Mouse (Mus musculus) hindbrain, embryonic 12.5 days (tissue): ENCODE data around the gene Gmfg. TPM values are rescaled to one million over a fixed set of nuclear protein-coding genes. Genes with fewer than 3 reads are reported as not detected.

Source experiments
- ATAC-seq: fragments of 200-750 bp; cut with Nextera tagmentation; 2 replicates; pipeline ENCODE4 v1.8.0; 2017; ENCODE audit warnings: moderate TSS enrichment; ENCODE audit not compliant: low FRiP score
- H3K27ac ChIP-seq: fragments of 300-500 bp; sonication (generic); 2 replicates; pipeline ENCODE4 v1.5.1; 2016; ENCODE audit warnings: mild to moderate bottlenecking
- H3K27me3 ChIP-seq: fragments of 300-500 bp; sonication (generic); 2 replicates; pipeline ENCODE4 v1.6.1; 2016; ENCODE audit warnings: mild to moderate bottlenecking
- H3K36me3 ChIP-seq: fragments of 300-500 bp; sonication (generic); 2 replicates; pipeline ENCODE4 v1.6.1; 2016; ENCODE audit warnings: mild to moderate bottlenecking
- H3K4me1 ChIP-seq: fragments of 300-500 bp; sonication (generic); 2 replicates; pipeline ENCODE4 v1.6.1; 2016
- H3K4me2 ChIP-seq: fragments of 300-500 bp; sonication (generic); replicated peaks from 2 replicates; pipeline ENCODE4 v1.6.1; 2016; ENCODE audit warnings: mild to moderate bottlenecking
- H3K4me3 ChIP-seq: fragments of 300-500 bp; sonication (generic); 2 replicates; pipeline ENCODE4 v1.5.1; 2016; ENCODE audit warnings: mild to moderate bottlenecking
- H3K9ac ChIP-seq: fragments of 300-500 bp; sonication (generic); 2 replicates; pipeline ENCODE4 v1.6.1; 2016; ENCODE audit warnings: mild to moderate bottlenecking, moderate library complexity
- H3K9me3 ChIP-seq: fragments of 300-500 bp; sonication (generic); replicated peaks from 2 replicates; pipeline ENCODE4 v1.6.1; 2016; ENCODE audit warnings: mild to moderate bottlenecking
- WGBS: fragments of 180-500 bp; shearing (Covaris S2); methylation state at CpG from one replicate; pipeline ENCODE4 v1.1.7; 2016; 5-methylcytosine and 5-hydroxymethylcytosine counted together
- polyA plus RNA-seq: library from polyadenylated mRNA; unstranded; fragments of >200 nt; fragmentation: Nextera tagmentation; extraction: Ambion mirVana; gene quantifications from 2 replicates; pipeline ENCODE4 v1.2.1, GENCODE M21; 2016

Gmfg gene
- polyA plus RNA-seq, 1 experiment from 2014 or later = 6.5 TPM

DNA sequence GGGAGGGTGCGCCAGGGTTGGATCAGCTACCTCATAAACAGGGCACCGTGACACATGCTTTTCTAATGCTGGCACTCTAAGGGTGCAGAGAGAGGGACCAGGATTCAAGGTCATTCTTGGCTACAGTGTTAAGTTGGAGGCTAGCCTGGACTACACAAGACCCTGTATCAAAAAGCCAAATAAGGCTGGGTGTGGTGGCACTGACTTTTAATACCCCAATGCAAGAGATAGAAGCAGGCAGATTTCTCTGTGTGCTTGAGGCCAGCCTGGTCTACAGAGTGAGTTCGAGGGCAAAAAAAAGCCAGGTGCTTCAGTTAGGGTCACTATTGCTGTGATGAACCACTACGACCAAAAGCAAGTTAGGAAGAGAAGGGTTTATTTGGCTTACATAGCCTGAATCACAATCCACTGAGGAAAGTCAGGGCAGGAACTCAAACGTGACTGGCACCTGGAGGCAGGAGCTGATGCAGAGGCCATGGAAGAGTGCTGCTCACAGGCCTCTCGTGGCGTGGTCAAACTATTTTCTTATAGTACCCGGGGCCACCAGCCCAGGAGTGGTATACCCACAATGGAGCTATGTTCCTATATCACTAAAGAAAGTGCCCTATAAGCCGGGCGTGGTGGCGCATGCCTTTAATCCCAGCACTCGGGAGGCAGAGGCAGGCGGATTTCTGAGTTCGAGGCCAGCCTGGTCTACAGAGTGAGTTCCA lies 4.7 kb downstream of the Gmfg start:
- Histone ChIP-seq H3K4me1 (no peaks in the 10 kb centered on the region), H3K9ac (no peak overlapping the region), H3K9me3 (no peaks in the 10 kb centered on the region), H3K4me3 (no peak overlapping the region), H3K4me2 (no peak overlapping the region), H3K27ac (no peak overlapping the region), H3K36me3 (no peaks in the 10 kb centered on the region), H3K27me3 (no peaks in the 10 kb centered on the region)
- ATAC-seq = no peak
- 89% methylated on average over 14 of the region's 14 CpGs for WGBS

GRCm38 (mm10) chr7:28442688-28443087 lies 5.4 kb downstream of the Gmfg start:
- Histone ChIP-seq H3K4me2 (no peak overlapping the region), H3K4me3 (no peak overlapping the region), H3K36me3 (no peaks in the 10 kb centered on the region), H3K4me1 (peaks cover 5% of the 10 kb centered on the region), H3K9ac (no peak overlapping the region), H3K27ac (no peak overlapping the region; the same call in 1 of the 2 replicates), H3K9me3 (no peaks in the 10 kb centered on the region), H3K27me3 (no peaks in the 10 kb centered on the region)
- WGBS = 55% methylated on average over 4 of the region's 4 CpGs
- ATAC-seq = no peak

DNA sequence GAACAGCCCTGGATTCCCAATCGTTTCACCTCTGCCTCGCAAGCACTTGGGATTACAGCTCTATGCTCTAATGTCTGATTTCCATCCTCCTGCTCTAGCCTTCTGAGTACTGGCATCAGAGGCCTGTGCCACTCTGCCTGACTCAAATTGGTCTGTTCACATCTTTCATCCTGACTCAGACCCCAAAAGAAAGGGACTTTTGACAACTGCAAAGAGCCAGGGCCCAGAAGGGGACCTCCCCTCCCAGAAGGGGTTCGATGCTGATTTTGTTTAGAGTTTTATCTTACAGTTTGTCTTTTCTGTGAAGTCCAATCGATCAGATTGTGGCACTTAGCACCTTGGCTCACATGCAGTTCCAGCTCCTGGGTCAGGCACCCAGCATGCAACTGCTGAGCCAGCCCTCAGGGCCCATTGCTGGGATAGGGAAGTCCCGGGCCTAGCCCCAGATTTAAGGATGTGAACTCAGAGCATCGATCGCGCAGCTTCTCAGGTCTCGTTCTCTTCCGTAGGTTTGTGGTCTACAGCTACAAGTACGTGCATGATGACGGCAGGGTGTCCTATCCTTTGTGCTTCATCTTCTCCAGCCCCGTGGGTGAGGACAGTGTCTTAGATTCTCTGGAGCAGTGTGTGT lies 7.2 kb downstream of the Gmfg start:
- Histone ChIP-seq H3K27ac (no peak overlapping the region), H3K4me2 (no peak overlapping the region), H3K4me1 (peaks cover 5% of the 10 kb centered on the region), H3K27me3 (no peaks in the 10 kb centered on the region), H3K9me3 (no peaks in the 10 kb centered on the region), H3K36me3 (no peaks in the 10 kb centered on the region), H3K9ac (no peak overlapping the region), H3K4me3 (no peak overlapping the region)
- no peak for ATAC-seq
- 85% methylated on average over 13 of the region's 13 CpGs for WGBS

DNA sequence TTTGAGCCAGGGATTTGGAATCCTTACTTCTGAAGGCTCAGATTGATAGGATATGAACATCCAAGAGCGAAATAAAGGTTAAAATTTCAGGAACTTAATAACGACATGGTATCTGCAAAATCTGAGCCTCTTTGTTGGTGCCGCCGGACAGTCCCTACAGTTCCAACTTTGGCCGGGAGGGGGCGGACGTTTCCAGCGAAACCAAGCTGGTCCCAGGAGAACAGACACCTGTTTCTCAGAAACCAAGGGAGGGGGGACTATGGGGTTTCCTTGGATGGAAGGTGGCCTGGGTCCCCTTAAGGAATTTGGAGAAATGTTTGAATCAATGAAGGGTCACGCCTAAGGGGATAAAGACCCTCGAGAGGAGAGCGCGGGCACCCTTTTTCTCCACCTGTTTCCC lies 9.2 kb downstream of the Gmfg start:
- no peak overlapping the region for H3K4me3 ChIP-seq
- H3K9ac ChIP-seq = no peak overlapping the region
- ATAC-seq = no peak
- no peak overlapping the region for H3K27ac ChIP-seq
- H3K9me3 ChIP-seq = no peaks in the 10 kb centered on the region
- 8% methylated on average over 12 of the region's 12 CpGs for WGBS
- no peaks in the 10 kb centered on the region for H3K36me3 ChIP-seq
- H3K4me1 ChIP-seq = peaks cover 5% of the 10 kb centered on the region
- no peak overlapping the region for H3K4me2 ChIP-seq
- no peaks in the 10 kb centered on the region for H3K27me3 ChIP-seq

- Histone ChIP-seq H3K4me3 (no peak overlapping the region), H3K9me3 (no peaks in the 10 kb centered on the region), H3K36me3 (no peaks in the 10 kb centered on the region), H3K9ac (no peak overlapping the region), H3K27ac (no peak overlapping the region), H3K27me3 (no peaks in the 10 kb centered on the region), H3K4me1 (peaks cover 5% of the 10 kb centered on the region), H3K4me2 (no peak overlapping the region)
- ATAC-seq = no peak
- WGBS = 17% methylated on average over 12 of the region's 12 CpGs
These were observed 10.0 kb downstream of the Gmfg start for GRCm38 (mm10) chr7:28447101-28447830.

- Histone ChIP-seq H3K9me3 (no peaks in the 10 kb centered on the region), H3K4me2 (no peak overlapping the region), H3K9ac (no peak overlapping the region)
These were observed 10.9 kb downstream of the Gmfg start for GRCm38 (mm10) chr7:28447865-28448820.

GRCm38 (mm10) chr7:28451531-28452360 lies 14.5 kb downstream of the Gmfg start, which contains the start of gene Lrfn1:
Gene Lrfn1 (plus strand): TSS chr7:28451980.
- Histone ChIP-seq H3K4me1 (peaks cover 17% of the 10 kb centered on the region), H3K4me3 (peak within 1 kb of the TSS; percentile 87), H3K9ac (peak within 1 kb of the TSS; percentile 94), H3K4me2 (peak within 1 kb of the TSS; percentile 91), H3K27me3 (no peaks in the 10 kb centered on the region), H3K36me3 (peaks cover 12% of the 10 kb centered on the region), H3K27ac (peak within 1 kb of the TSS; percentile 75), H3K9me3 (no peaks in the 10 kb centered on the region)
- WGBS = 1% methylated on average over 18 of the region's 97 CpGs
- peak; percentile 75 for ATAC-seq

More at GRCm38 (mm10) chr7:28447865-28448820, 10.9 kb downstream of the Gmfg start:
- Histone ChIP-seq H3K36me3 (no peaks in the 10 kb centered on the region), H3K27me3 (no peaks in the 10 kb centered on the region), H3K27ac (no peak overlapping the region), H3K4me3 (no peak overlapping the region), H3K4me1 (peaks cover 11% of the 10 kb centered on the region)
- ATAC-seq = no peak
- WGBS = 66% methylated on average over 13 of the region's 13 CpGs

DNA sequence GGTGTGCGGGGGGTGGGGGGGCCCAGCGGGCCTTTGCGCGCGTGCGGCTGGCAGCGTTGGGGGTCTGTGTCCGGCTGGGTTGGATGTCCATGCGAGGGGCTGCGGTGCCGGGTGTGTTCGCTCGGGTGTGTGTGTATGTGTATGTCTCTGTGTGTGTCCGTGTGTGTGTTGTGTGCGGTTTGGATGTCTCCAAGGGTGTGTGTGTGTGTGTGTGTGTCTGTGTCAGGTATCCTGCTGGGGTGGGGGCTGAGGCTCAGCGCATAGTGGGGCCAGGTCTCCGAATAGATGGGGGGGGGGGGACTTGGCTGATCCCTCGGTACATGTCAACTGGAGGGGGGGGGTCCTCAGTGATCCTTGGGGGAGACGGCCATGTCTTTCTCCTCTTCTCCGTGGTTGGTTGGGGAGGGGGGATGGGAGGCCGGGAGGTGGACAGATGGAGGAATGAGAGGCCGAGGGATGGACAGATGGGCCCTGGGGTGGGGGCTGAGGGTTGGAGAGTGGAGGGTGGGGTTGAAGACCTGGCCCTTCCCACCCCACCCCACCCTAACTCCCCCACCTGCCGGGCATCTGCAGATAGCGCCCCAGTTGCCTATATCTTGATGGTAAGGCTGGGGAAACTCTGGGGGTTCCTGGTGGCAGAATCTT lies 15.2 kb downstream of the Gmfg start:
- WGBS = under 1% methylated on average over 23 of the region's 24 CpGs
- no peaks in the 10 kb centered on the region for H3K9me3 ChIP-seq

DNA sequence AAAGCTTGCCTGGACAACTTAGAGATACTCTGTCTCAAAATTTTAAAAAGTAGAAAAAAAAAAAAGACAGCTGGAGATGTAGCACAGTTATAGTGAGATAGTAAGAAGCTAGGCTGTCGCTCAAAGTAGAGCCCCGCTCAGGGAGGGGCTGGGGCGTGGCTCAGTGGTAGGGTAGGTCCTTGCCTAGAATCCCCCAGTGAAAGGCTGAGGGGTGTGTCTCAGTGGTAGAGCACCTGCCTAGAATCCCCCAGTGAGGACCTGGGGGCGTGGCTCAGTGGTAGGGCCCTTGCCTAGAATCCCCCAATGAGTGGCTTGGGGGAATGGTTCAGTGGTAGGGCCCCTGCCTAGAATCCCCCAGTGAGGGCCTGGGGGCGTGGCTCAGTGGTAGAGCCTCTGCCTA lies 23.1 kb downstream of the Gmfg start:
- no peak for ATAC-seq
- no peak overlapping the region for H3K4me3 ChIP-seq
- peaks cover 7% of the 10 kb centered on the region; the same call in 1 of the 2 replicates for H3K4me1 ChIP-seq
- 86% methylated on average over 5 of the region's 5 CpGs for WGBS
- H3K27me3 ChIP-seq = no peaks in the 10 kb centered on the region
- H3K9me3 ChIP-seq = no peaks in the 10 kb centered on the region
- no peak overlapping the region for H3K27ac ChIP-seq
- no peak overlapping the region for H3K4me2 ChIP-seq
- H3K36me3 ChIP-seq = peaks cover 64% of the 10 kb centered on the region
- H3K9ac ChIP-seq = no peak overlapping the region

More for the DNA sequence above, 15.2 kb downstream of the Gmfg start:
- peaks cover 12% of the 10 kb centered on the region for H3K4me1 ChIP-seq
- no peaks in the 10 kb centered on the region for H3K27me3 ChIP-seq
- peak overlapping the region; percentile 87 for H3K4me3 ChIP-seq
- H3K36me3 ChIP-seq = peaks cover 12% of the 10 kb centered on the region
- H3K27ac ChIP-seq = peak overlapping the region; percentile 75
- H3K9ac ChIP-seq = peak overlapping the region; percentile 94
- H3K4me2 ChIP-seq = peak overlapping the region; percentile 91
- ATAC-seq = peak; percentile 48

DNA sequence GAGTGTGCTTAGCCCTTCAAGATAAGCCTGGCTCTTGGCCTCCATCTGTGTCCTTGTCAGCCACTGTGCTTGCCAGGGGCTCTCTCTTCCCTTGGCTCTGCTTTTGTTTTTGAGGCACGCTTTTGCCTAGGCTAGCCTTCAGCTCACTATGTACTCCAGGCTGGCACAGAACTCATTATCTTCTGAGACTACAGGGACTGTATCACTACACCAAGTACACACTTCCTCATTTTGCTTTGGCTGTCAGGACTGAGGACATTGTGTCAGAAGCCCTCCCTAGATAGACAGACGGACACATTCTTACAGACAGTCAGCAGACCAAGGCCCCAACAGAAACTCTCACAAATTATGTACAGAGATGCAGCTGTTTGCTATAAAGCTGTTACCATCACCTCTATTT lies 25.5 kb downstream of the Gmfg start:
- 93% methylated on average over 2 of the region's 2 CpGs for WGBS
- Histone ChIP-seq H3K27ac (no peak overlapping the region), H3K4me3 (no peak overlapping the region), H3K36me3 (peaks cover 59% of the 10 kb centered on the region), H3K27me3 (peaks cover 19% of the 10 kb centered on the region), H3K4me2 (no peak overlapping the region), H3K9ac (no peak overlapping the region), H3K9me3 (no peaks in the 10 kb centered on the region), H3K4me1 (peaks cover 17% of the 10 kb centered on the region)
- no peak for ATAC-seq
